Mouse (Mus musculus) thymus, postnatal 4 days (tissue): ENCODE results near the gene Leap2.
"Not testable (repeated sequence)": the region's sequence is repeated elsewhere in the genome, so short reads cannot be mapped to it uniquely, and the experiment has no call there.

Experiments
- DNase-seq: peaks from one replicate; pipeline ENCODE4 v3.0.0; 2021

Leap2 gene

DNA sequence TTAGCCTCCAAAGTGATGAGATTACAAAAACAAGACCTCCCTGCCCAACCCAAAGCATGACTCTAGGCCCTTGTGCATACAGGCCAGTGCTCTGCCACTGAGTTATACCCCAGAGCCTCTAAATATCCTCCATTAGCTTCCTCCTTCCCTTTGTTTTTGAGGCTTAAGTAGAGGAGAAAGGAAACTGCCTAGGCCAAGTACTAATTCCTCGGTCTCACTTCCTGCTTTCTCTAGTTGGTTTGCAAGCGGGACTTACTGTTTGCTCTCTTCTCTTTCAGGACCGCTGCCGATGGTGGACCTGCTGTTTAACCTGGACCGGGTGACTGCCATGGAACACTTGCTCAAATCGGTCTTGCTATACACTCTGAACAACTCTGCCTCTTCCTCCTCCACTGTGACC, 13.4 kb upstream of the Leap2 start:
- DNase-seq = no peak

DNA sequence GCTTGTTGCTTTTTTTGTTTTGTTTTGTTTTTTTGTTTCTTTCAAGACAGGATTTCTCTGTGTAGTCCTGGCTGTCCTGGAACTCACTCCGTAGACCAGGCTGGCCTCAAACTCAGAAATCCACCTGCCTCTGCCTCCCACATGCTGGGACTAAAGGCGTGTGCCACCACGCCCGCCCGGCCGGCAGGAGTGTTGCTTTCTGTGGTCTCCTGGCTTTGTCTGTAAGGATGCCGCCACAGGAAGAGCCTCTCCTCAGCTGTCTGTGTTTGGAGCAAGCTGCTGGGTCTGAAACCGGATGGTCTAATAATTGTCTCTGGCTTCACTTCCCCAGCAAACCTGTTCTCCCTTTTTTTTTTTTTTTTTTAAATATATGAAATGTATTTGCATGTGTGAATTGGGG, 12.5 kb upstream of the Leap2 start:
- no peak for DNase-seq

DNA sequence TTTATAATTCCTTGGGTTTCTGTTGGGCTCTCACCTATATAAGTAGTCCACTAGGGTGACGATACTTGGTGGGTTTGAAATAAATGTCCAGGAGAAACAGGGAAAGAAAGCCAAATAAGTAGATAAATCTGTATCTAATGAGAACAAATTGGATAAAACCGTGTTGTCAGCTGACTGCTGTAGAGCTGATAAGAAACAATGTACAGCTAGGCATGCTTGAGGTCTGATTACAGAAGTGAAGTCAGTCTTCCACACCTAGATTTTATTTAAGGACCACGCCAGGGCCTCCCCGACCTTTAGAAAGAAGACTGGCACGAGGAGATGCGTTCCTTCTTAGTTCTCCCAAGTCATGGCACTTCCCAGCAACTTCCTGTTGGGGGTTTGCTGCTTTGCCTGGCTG, 10.1 kb upstream of the Leap2 start:
- no peak for DNase-seq

DNA sequence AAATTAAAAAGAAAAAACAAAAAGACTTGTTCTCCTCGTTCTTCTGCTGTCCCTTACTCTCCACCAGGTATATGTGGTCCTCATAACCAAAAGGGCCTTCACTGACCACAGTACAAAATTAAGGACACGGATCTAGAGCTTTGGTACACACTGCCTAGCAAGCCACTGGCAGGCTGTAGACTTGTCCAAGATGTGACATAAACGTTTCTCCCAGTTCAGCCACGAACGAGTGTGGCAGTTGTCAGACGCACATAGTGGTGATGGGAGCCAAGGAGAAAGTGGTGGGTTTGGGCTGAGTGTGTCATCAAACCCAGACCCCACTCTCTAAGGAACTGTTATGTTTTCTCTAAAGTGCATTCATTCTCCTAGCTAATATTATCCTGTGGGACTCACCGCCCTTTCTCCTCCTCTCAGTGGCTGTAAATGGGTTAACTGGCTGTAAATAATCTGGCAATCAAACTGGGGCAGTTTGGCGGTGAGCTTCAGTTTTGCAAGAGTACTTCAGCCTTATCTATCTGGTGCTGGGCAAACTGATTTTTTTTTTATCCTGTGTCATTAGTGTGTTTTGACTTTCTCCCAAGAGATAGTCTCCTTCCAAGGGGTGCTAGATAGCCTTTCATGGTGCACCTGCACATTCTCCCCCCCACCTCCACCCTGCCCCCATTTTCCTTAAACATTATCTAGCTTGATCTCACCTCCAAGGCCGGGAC, 8.5 kb upstream of the Leap2 start:
- peak; percentile 39 for DNase-seq

DNA sequence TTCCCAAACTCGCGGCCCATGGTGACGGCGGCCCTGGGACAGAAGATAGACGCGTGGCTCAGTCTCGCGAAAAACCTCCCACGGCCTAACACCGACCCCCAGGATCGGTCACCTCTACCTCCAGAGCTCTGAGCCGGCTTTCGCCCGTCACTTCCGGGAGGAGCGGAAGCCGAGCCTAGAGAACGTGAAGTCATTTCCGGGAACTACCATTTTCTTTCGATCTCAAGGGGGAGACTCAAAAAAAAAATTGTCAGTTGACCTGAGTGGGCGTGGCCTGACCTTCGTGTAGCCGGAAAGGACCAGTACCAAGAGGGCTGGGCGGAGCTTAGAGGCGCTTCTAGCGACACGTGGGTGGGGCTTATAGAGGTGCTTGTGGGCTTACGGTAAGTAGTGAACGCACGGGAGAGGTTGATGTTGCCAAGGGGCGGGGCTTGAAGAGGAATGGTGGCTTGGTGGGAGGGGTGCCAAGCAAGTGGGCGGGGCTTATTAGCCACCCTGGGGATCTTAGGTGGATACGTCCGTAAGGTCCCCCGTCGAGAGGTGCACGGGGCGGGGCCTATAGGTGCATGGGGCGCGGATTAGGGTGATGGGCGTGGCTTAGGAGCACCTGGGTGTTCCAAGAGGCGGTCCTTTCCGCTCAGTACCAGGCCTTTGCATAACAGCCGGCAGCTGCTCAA, 7.8 kb upstream of the Leap2 start, which contains the start of the genes Uqcrq and Gdf9:
Gene Uqcrq (minus strand): TSS at position 162 of the 677 bp plus-strand sequence.
Gene Gdf9 (plus strand): TSS at position 354 of the 677 bp plus-strand sequence.
- DNase-seq = peak; percentile 99

DNA sequence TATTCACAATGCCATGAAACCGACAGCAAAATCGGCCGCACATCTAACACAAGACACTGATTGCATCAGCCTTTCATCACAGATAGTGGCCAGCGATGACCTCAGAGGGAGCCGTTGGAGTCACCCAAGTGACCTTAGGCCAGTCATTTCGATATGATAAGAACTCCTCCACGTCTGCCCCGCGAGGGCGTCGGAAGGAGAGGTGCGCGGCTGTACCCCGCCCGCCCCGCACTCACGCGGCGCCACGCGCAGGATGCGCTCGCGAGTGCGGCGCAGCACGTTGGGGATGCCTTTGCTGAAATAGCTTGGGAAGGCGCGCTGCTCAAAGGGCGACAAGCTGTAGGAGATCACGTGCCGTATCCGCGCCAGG, 7.3 kb upstream of the Leap2 start:
- no peak for DNase-seq

DNA sequence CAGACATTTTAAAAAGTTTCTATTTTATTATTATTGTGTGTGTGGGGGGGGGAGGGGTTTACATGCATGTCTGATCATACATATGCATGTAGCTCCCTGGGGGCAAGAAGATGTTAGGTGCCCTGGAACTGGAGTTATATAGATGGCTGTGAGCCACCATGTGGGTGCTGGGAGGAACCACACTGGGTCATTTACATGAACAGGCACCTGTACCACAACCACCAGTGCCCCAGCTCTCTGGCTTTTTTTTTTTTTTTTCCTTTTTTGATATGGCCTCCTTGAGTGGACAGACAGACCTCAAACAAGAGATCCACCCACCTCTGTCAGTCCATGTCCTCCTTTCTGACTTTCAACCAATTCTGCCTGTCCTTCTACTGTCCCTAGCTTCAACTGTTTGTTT, 6.2 kb upstream of the Leap2 start:
- no peak for DNase-seq

DNA sequence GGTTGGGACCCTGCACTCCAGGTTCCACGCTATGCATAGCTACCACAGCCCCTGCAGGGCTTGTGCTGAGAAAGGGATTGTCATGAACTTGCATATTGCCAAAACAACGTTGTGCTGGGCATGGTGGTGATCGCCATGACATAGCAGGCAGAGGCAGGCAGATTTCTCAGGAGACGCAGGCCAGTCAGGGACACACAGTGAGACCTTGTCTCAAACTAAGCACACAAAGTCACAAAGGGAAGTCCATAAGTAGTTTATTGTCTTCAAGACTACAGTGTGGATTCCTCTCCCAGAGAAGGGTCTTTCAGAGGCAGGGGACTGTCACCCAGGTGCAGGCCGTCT, 5.7 kb upstream of the Leap2 start:
- no peak for DNase-seq

DNA sequence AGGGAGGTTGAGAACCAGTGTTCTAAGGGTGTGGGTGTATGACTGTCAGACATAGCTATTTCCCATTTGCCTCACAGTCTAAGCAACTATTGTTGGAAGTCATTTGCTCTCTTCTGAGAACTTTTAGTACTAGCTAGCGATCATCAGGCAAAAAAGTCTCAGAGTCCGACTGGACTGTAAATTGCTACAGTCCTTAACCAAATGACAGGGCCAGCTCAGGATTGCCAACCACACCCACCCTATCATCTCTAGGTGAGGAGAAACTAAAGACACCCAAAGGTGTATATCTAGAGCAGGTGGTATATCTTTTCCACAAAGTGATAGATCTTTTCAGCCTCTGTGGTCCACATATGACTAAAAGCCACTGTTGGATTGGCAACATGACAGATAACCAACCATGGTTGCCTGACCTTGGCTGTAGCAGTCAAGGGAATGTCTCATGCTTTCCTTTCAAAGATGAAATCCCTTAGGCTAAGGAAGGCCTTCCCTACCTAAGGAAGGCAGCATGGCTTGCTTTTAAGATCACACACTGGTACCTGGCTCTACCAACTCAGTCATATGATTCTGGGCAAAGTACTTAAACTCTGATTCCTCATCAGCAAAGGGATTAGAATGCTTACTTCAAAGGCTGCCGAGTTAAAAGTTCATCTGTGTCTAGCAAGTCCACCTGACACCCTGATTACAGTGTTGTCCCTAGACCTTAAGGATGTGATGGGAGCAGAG, 5.2 kb upstream of the Leap2 start:
- no peak for DNase-seq

DNA sequence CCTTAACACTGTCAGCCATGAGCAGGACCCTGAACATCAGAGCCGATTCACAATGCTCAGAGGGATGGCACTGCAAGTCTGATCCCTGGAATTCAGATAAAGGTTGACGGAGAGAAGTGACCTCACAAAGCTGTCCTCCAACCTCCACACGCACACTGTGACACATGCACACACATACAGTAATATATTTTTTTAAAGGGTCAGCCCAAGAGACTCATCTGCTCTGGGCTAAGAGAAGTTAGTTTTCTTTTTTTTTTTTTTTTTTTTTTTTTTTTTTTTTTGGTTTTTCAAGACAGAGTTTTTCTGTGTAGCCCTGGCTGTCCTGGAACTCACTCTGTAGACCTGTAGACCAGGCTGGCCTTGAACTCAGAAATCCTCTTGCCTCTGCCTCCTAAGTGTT, 3.9 kb upstream of the Leap2 start:
- not testable (repeated sequence) for DNase-seq

DNA sequence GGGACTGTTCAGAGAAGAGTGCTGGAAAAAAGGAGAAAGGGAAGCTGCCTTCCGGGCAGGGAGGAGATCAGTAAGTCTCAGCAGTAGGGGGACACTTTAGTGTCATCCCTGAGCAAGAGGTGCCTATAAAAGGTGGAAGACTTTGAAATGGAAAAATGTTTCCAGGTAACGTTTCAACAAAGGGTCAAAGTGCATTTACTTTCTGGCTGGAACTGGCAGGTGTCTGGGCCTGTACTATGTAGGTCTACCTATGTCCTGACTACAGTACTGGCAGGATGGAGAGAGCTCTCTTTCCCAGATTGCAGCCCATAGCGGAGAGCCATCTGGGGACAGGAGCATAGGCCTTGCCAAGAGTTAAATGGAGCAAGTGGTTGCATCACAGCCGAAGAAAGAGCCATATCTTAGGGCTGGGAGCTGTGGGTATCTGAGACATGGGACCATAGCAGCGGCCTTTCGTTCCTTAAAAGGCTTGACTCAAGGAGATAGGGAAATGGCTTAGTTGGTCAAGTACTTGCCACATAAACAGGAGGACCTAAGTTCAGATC, 2.8 kb upstream of the Leap2 start:
- no peak for DNase-seq

DNA sequence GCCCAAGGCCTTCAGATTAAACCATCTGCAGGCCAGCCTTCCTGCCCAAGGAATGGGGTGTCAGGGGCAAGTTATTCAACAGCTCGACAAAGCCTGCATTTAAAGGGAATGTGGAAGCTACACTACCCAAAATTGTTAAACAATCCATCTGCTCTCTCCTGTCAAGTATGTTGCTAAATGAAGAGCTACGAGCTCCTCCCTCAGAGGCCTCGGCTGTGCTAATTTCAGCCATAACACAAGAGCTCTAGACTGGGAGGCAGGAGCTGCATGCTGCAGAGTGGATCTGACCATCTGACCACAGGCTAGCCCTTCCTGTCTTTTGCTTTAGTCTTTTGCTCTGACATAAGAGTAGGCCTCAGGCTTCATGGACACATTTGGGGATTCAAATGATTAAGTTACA, 2.3 kb upstream of the Leap2 start:
- DNase-seq = no peak

DNA sequence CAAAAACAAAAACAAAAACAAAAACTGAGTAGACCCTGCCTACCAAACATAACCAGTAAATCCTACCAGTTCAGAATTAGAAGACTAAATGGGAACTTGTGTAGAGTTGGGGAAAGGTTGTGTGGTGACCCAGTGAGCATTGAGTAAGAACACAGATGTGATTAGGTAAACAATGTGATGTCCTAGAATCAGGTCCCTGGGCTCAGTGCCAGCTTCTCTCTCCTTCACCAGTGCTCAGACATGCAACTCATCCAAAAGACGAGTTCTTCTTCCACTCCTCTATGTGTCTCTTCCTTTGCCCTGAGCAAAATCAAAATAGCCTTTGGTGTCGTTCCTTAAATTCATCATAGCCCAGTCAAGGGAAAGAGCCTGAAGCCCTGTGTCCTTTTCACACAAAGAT, 1.9 kb upstream of the Leap2 start:
- DNase-seq = no peak

DNA sequence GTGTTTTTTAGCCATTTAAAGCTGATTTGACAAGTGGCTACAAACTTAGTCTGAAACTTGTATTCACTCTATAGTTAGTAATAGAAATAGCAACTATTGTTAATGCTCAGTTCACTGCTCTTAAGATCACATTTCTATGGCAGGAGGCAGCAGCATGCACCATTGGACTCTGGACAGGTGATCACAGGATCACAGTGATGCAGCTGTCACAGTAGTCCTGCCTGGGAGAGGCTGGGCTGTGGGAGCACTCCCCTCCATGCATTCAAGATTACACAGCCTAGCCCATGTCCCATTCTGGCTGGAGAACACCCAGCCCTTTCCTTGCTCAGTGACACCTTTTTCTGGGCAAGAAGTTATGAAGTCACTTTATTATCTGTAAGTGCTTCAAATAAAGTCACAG, 4.9 kb downstream of the Leap2 start:
- no peak for DNase-seq

DNA sequence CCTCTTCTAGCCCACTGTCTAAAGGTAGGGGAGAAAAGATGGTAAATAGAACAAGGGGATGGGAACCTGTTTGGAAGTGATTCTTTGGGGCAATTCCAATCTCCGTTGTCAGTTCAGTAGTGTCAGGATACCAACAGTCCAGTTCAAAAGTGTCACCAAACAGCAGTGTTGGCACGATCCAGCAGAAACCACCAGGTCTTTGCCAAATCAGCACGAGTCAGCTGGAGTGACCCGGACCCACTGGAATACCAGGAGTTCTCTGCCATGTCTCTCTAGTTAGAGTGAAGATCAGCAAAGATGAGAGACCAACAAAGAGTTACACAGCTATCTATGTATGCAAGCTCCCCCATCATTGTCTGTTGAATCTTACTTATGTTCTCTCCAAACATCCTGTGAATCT, 9.1 kb downstream of the Leap2 start:
- no peak for DNase-seq

DNA sequence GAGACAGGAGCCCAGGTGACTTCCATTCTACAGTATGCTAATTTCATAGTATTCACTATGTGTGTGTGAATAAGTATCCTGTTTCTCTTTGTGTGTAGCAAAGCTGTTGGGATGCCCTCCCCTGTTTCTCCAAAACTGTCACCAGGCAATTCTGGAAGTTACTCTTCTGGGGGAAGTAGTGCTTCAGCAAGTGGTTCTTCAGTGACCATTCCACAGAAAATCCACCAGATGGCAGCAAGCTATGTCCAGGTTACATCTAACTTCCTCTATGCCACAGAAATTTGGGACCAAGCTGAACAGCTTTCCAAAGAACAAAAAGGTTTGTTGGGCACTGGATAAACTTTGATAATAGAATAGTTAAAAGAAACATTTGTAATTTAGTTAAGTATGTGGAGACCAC, 11.2 kb downstream of the Leap2 start:
- no peak for DNase-seq

DNA sequence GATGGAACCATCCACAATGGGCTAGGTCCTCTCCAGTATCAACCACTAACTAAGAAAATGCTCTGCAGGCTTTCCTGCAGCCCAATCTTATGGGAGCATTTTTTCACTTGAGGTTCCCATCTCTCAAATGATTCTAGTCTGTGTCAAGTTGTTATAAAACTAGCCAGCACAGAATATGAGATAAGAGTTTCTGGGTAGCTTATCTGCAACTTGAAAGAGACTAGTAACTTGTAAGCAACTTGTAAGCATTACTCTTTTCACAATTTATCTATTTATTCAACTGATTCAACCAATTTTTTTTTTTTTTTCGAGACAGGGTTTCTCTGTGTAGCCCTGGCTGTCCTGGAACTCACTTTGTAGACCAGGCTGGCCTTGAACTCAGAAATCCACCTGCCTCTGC, 19.3 kb downstream of the Leap2 start:
- no peak for DNase-seq

DNA sequence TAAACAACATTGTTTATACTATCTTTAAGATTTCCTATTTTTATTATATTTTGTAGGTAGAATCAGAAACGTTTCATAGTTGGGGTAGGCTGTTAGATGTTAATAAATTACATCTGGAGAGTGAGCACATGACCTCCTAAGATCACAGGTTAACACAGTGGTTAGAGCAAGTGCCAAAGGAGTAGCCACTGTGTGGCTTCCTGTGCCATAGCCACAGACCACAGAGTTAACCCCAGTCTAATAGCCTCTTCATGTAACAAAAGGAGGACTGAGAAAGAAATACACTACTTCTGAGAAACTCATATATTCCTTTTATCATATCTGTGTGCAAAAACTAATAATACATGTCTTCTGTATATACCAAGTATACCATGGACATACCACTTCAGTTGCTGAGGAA, 29.1 kb downstream of the Leap2 start:
- no peak for DNase-seq

DNA sequence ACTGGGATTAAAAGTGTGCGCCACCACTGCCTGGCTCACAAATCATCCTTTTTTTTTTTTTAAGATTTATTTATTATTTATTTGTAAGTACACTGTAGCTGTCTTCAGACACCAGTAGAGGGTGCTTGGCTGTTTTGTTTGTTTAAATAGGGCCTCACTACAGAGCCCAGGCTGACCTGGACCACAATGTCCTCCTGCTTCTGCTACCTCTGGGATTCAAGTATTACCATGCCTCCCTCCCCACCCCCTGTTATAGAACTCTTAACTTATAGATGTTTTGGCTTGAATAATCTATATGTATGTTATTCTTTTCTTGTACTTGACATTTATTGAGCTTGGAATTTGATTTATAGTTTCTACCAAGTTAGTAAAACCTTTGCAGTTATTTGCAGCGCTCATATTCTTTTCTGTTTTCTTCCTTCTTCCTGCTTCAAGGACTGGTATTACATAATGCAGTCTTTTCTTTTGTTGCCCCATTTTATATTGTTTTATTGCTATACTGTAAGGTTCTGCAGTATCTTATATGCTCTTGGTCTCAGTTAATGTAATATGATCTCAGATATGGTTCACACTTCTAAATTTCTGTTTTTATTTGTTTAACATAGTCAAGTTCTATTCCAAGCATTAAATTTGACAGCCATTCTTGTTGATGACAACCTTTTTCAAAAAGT, 39.1 kb downstream of the Leap2 start:
- DNase-seq = no peak

DNA sequence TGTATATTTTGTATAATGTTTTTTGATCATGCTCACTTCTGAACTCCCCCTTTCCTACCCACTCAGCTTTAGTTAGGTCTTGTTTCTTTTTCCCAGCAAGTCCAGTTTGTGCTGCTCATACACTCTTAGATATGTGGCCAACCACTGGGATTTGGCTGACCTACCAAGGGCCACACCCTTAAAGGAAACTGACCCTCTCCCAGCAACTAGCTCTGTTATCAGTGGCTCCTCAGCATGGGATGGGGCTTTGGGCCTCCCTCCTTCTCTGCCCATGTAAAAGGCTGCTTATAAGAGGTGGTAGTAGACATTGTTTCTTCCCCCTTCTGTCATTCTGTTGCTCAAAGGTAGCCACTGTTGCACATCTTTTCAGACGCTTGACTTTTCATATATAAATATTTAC, 44.1 kb downstream of the Leap2 start:
- no peak for DNase-seq
